Mouse (Mus musculus): ENCODE results near the gene Trmt2a.

The Trmt2a gene

GRCm38 (mm10) chr16:18248433-18249363 lies at the start of gene Trmt2a, which contains the start of gene Ranbp1:
TSS of gene Trmt2a (plus strand) at chr16:18248679.
TSS of gene Ranbp1 (minus strand) at chr16:18248732.
- peak; percentile 98 for DNase-seq (ENCODE audit: low spot score)

DNA sequence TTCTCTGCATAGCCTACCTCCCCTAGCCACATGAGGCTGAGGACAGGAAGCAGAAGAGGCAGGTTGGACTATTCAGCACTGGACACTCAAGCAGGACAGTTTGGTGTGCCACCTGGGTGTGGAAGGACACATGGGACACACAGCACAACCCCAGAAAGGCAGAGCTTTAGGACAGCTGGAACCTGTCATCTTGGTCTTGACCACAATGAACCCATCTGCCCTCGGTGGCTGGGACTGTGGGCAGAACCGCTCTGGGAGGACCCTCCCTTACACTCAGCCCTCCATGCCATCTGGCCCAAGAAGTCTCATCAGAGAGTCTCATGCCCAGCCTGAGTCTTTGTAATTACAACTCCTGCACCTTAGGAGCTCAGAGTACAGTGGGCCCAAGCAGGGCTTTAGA lies 48.4 kb upstream of the Trmt2a start:
- no peak for DNase-seq (ENCODE audit: low spot score)

- no peak for DNase-seq (ENCODE audit: low spot score)
Measured at GRCm38 (mm10) chr16:18201620-18202019, 46.9 kb upstream of the Trmt2a start.

DNA sequence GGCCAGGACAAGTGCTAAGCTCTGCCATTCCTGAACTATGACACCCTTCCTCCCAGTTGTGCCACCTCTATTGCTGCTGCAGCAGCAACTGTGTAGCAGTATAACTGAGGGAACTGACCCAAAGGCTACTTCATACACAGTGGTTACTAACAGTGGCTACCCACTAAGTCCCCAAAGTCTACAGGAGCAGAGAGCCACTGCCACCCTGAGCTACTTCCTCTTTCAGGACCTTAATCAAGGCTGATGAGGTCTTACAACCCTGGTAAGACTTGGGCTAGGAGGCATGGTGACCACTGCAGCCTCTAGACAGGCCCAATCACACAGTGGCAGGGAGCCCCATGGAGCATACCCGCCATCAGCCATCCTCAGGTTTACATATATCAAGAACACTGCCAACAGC lies 46.4 kb upstream of the Trmt2a start:
- DNase-seq (ENCODE audit: low spot score): no peak

- DNase-seq (ENCODE audit: low spot score): no peak
Measured at GRCm38 (mm10) chr16:18203430-18204091, 44.9 kb upstream of the Trmt2a start.

- DNase-seq (ENCODE audit: low spot score): peak; percentile 81
Measured at GRCm38 (mm10) chr16:18210701-18211416, 37.6 kb upstream of the Trmt2a start.

- DNase-seq (ENCODE audit: low spot score): peak; percentile 96
Measured at GRCm38 (mm10) chr16:18211417-18212171, 36.9 kb upstream of the Trmt2a start.

GRCm38 (mm10) chr16:18213689-18214088 lies 34.8 kb upstream of the Trmt2a start:
- DNase-seq (ENCODE audit: low spot score): peak; percentile 95

GRCm38 (mm10) chr16:18214858-18215257 lies 33.6 kb upstream of the Trmt2a start:
- no peak for DNase-seq (ENCODE audit: low spot score)

- DNase-seq (ENCODE audit: low spot score): no peak
Measured at GRCm38 (mm10) chr16:18217579-18217978, 30.9 kb upstream of the Trmt2a start, which contains the start of gene Ccdc188. TSS of gene Ccdc188 (plus strand) at chr16:18217879.

- DNase-seq (ENCODE audit: low spot score): no peak
Measured at GRCm38 (mm10) chr16:18218580-18218996, 29.9 kb upstream of the Trmt2a start.

GRCm38 (mm10) chr16:18220001-18220400 lies 28.5 kb upstream of the Trmt2a start:
- DNase-seq (ENCODE audit: low spot score): no peak

DNA sequence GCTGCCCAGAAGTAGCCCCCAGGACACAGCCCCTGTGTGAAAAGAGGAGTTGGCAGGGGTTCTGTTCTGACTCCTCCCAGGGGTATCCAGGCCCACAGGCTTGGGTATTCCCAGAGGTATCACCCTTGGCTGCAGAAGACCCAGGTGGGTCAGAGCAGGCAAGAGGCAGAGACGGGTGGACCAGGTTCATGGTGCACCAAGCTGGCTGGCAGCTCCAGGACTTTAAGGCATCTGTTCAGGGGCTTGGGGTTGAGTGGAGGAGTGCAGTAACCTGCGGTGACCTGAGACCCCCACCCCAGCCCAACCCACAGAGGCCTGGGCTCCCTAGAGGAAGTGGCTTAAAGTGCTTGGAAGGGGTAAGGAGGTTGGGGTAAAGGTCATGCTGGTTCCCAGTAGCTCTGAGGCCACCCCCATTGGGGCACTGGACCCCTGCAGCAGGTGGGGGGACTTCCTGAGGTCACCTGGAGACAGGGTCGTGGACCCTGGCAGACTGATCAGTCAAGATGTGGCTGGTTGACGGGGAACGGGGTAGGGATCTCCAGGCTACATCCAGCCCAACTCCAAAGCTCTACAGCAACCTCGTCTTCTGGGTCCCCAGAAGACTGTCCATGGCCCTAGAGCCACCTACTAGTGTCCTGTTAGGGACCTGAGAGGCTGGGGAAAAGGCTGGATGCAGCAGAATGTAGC lies 27.5 kb upstream of the Trmt2a start:
- no peak for DNase-seq (ENCODE audit: low spot score)

DNA sequence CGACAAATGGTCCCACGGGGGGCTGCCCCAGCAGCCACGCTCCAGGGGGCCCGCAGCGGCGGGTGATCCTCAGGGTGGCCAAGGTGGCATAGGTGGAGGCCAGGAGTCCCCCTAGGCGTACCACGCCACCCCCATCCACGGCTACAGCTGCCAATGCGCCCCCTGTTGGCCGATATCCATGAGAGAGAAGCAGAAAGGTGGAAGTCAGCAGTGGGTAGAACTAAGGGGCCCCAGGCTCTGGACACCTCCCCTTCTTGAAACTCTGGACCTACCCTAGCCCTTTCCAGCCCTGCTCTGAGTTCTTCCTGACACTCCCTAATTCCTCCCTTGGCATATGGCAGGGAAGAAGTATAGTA lies 27.0 kb upstream of the Trmt2a start:
- no peak for DNase-seq (ENCODE audit: low spot score)

- DNase-seq (ENCODE audit: low spot score): no peak
Measured at GRCm38 (mm10) chr16:18222188-18222587, 26.3 kb upstream of the Trmt2a start.

- no peak for DNase-seq (ENCODE audit: low spot score)
Measured at GRCm38 (mm10) chr16:18227187-18227586, 21.3 kb upstream of the Trmt2a start.

DNA sequence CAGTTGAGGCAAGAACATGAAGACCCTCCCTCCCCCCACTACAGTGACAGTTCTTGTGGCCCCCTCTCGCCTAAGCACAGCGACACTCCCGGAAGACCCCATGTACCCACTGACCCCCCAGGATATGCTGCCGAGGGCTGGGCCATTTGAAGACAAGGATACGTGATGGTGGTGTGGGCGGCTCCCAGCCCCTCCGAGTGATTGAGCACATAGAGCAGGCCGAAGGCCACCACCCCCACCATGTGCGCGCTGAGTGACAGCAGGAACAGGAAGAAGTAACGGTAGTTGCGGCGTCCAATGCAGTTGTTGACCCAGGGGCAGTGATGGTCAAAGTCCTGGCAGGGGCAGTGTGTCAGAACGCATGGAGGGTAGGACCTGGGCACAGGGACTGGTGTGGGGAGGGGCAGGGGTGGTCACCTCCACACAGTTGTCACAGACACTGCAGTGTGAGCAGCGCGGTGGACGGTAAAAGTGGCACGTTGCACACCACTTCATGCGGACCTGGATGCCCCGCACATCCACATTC lies 20.5 kb upstream of the Trmt2a start:
- no peak for DNase-seq (ENCODE audit: low spot score)

- no peak for DNase-seq (ENCODE audit: low spot score)
Measured at GRCm38 (mm10) chr16:18228856-18229255, 19.6 kb upstream of the Trmt2a start.

- no peak for DNase-seq (ENCODE audit: low spot score)
Measured at GRCm38 (mm10) chr16:18229622-18230021, 18.9 kb upstream of the Trmt2a start.

GRCm38 (mm10) chr16:18230617-18231016 lies 17.9 kb upstream of the Trmt2a start:
- DNase-seq (ENCODE audit: low spot score): no peak

GRCm38 (mm10) chr16:18231047-18231446 lies 17.4 kb upstream of the Trmt2a start:
- DNase-seq (ENCODE audit: low spot score): no peak
